Mouse (Mus musculus) liver, embryonic 14 days (tissue): ENCODE measurements around the gene Nbr1. TPM values are rescaled to one million over a fixed set of nuclear protein-coding genes. Genes with fewer than 3 reads are reported as not detected.

Source experiments
- polyA plus RNA-seq: library from polyadenylated mRNA; depleted of rRNA; stranded (reverse); fragments of >200 nt; gene quantifications from 2 replicates; pipeline ENCODE4 v1.2.3, GENCODE M21; 2012; rRNA removed

Nbr1 gene
- polyA plus RNA-seq = 24.0 and 27.6 TPM in 2 replicates

GRCm38 (mm10) chr11:101551751-101552475 lies at the start of gene Nbr1, which contains the start of gene Brca1:
Nbr1 (plus strand) TSS chr11:101552149.
Brca1 (minus strand) TSS chr11:101551955.

GRCm38 (mm10) chr11:101582054-101583035 lies 30.4 kb downstream of the Nbr1 start, which contains the start of gene Tmem106a:
Tmem106a (plus strand) TSS chr11:101582242.

GRCm38 (mm10) chr11:101599156-101599555 lies 47.2 kb downstream of the Nbr1 start, which contains the start of gene Gm11634:
Gm11634 (minus strand) TSS chr11:101599256.

GRCm38 (mm10) chr11:101626995-101627856 lies 75.3 kb downstream of the Nbr1 start, which contains the start of gene Rdm1:
Rdm1 (plus strand) TSS chr11:101627195.

Other genes starting within 250 kb of the Nbr1 start
- gene Becn1, start 249.9 kb upstream of the Nbr1 start, polyA plus RNA-seq = 67.0 and 70.3 TPM in 2 replicates
- 111 and 131 TPM in 2 replicates for gene Psme3, start 235.9 kb upstream of the Nbr1 start, polyA plus RNA-seq
- 3.2 and 5.2 TPM in 2 replicates for gene Aoc2, start 227.1 kb upstream of the Nbr1 start, polyA plus RNA-seq
- 0.17 and 0.24 TPM in 2 replicates for gene Aoc3, start 221.5 kb upstream of the Nbr1 start, polyA plus RNA-seq
- 0.01 TPM in 2 replicates for gene G6pc, start 184.6 kb upstream of the Nbr1 start, polyA plus RNA-seq
- 26.3 and 29.3 TPM in 2 replicates for gene Aarsd1, start 134.5 kb upstream of the Nbr1 start, polyA plus RNA-seq
- gene Gm27029, start 127.4 kb upstream of the Nbr1 start, polyA plus RNA-seq = 1.2 and 1.4 TPM in 2 replicates
- 3.4 and 4.2 TPM in 2 replicates for gene Rundc1, start 127.1 kb upstream of the Nbr1 start, polyA plus RNA-seq
- gene Ptges3l, start 126.8 kb upstream of the Nbr1 start, polyA plus RNA-seq = 0.92 and 1.4 TPM in 2 replicates
- 934 and 1,025 TPM in 2 replicates for gene Rpl27, start 109.9 kb upstream of the Nbr1 start, polyA plus RNA-seq
- gene Ifi35, start 103.7 kb upstream of the Nbr1 start, polyA plus RNA-seq = 19.6 and 24.0 TPM in 2 replicates
- 2.7 and 3.3 TPM in 2 replicates for gene Rnd2, start 87.2 kb upstream of the Nbr1 start, polyA plus RNA-seq
- 8.3 and 9.3 TPM in 2 replicates for gene Vat1, start 85.9 kb upstream of the Nbr1 start, polyA plus RNA-seq
- 9.0 and 10.8 TPM in 2 replicates for gene Brca1, start 194 bp upstream of the Nbr1 start, polyA plus RNA-seq
- gene Tmem106a, start 30.1 kb downstream of the Nbr1 start, polyA plus RNA-seq = 4.8 and 7.8 TPM in 2 replicates
- not detected in 2 replicates for gene Gm11634, start 47.1 kb downstream of the Nbr1 start, polyA plus RNA-seq
- 4.7 and 5.6 TPM in 2 replicates for gene Rdm1, start 75.0 kb downstream of the Nbr1 start, polyA plus RNA-seq
- 0.89 and 1.2 TPM in 2 replicates for gene Arl4d, start 113.4 kb downstream of the Nbr1 start, polyA plus RNA-seq
- 8.7 and 10.0 TPM in 2 replicates for gene Dhx8, start 180.8 kb downstream of the Nbr1 start, polyA plus RNA-seq
- 0.37 and 0.40 TPM in 2 replicates for gene Etv4, start 233.2 kb downstream of the Nbr1 start, polyA plus RNA-seq